Mouse (Mus musculus) heart, embryonic 14.5 days (tissue): ENCODE measurements around the gene Smim13. TPM values are rescaled to one million over a fixed set of nuclear protein-coding genes. Genes with fewer than 3 reads are reported as not detected.

Experiments used
- ATAC-seq: fragments of 200-750 bp; cut with Nextera tagmentation; 2 replicates; pipeline ENCODE4 v1.8.0; 2017; ENCODE audit warnings: low read depth, moderate TSS enrichment; ENCODE audit not compliant: insufficient number of reproducible peaks, insufficient read depth, low FRiP score
- H3K27ac ChIP-seq, 2 experiments: fragments of 200-500 bp in 1 of 2; fragments of 300-500 bp in 1 of 2; sonication (generic) in 1 of 2; replicated peaks in 1 of 2; 2 replicates each; pipeline ENCODE4 v1.5.1; 2012 to 2014; ENCODE audit warnings: low read depth in 2 of 2, low read length in 2 of 2, control low read depth in 1 of 2, mild to moderate bottlenecking in 1 of 2, mixed read lengths in 1 of 2; ENCODE audit not compliant: control insufficient read depth in 1 of 2, insufficient read depth in 1 of 2
- H3K27me3 ChIP-seq: fragments of 300-500 bp; sonication (generic); 2 replicates; pipeline ENCODE4 v1.6.1; 2014; ENCODE audit warnings: mild to moderate bottlenecking, low read length, control low read depth; ENCODE audit not compliant: control insufficient read depth, insufficient read depth
- H3K36me3 ChIP-seq: fragments of 300-500 bp; sonication (generic); 2 replicates; pipeline ENCODE4 v1.6.1; 2014; ENCODE audit warnings: mild to moderate bottlenecking, control low read depth, low read length, mixed read lengths; ENCODE audit not compliant: control insufficient read depth, insufficient read depth
- H3K4me1 ChIP-seq, 2 experiments: fragments of 200-500 bp in 1 of 2; fragments of 300-500 bp in 1 of 2; sonication (generic) in 1 of 2; 2 replicates each; pipeline ENCODE4 v1.6.1; 2012 to 2014; ENCODE audit warnings: low read length in 2 of 2, control low read depth in 1 of 2, mixed read lengths in 1 of 2; ENCODE audit not compliant: control insufficient read depth in 2 of 2, insufficient read depth in 2 of 2
- H3K4me2 ChIP-seq: fragments of 300-500 bp; sonication (generic); 2 replicates; pipeline ENCODE4 v1.6.1; 2014; ENCODE audit warnings: mild to moderate bottlenecking, low read length
- H3K4me3 ChIP-seq, 2 experiments: fragments of 200-500 bp in 1 of 2; fragments of 300-500 bp in 1 of 2; sonication (generic) in 1 of 2; 2 replicates each; pipeline ENCODE4 v1.5.1; 2012 to 2014; ENCODE audit warnings: low read length in 2 of 2, mild to moderate bottlenecking in 2 of 2, control low read depth in 1 of 2, low read depth in 1 of 2, moderate library complexity in 1 of 2; ENCODE audit not compliant: control insufficient read depth in 1 of 2, insufficient read depth in 1 of 2
- H3K9ac ChIP-seq: fragments of 300-500 bp; sonication (generic); 2 replicates; pipeline ENCODE4 v1.6.1; 2014; ENCODE audit warnings: mild to moderate bottlenecking, low read length
- H3K9me3 ChIP-seq: fragments of 300-500 bp; sonication (generic); 2 replicates; pipeline ENCODE4 v1.6.1; 2016; ENCODE audit warnings: low read length, control low read depth; ENCODE audit not compliant: control insufficient read depth
- WGBS: fragments of 180-500 bp; shearing (Covaris S2); extraction: QIAGEN DNeasy Blood & Tissue Kit; methylation state at CpG from one replicate; pipeline ENCODE4 v1.1.7; 2014; 5-methylcytosine and 5-hydroxymethylcytosine counted together
- polyA plus RNA-seq: library from polyadenylated mRNA; unstranded; fragments of >200 nt; fragmentation: Nextera tagmentation; extraction: Ambion mirVana; gene quantifications from 2 replicates; pipeline ENCODE4 v1.2.1, GENCODE M21; 2014

Smim13 gene
- polyA plus RNA-seq, 1 experiment from 2014 or later = 10.6 TPM

DNA sequence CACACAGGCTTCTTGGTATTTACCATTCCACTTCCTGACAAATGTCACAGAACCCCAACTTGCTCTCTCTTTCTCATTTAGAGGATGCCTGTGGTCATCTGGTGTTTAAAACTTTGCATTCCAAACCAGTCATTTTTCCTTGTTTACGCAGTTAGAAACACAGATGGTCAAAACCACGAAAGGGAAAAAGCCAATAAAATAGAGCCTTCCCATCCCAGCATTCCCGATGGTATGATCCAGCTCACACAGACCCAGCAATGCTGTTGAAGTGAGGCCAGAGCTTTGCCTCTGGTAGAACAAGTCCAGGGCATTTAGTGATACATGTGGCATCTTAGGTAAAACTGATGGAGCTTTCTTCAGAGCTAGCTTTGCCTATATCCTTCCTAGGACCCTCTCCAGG is 71.8 kb downstream of the Smim13 start:
- WGBS = 86% methylated on average over 3 of the region's 3 CpGs
- Histone ChIP-seq H3K4me1 (no peaks in the 10 kb centered on the region), H3K4me2 (no peak overlapping the region), H3K27me3 (no peaks in the 10 kb centered on the region), H3K36me3 (peaks cover 25% of the 10 kb centered on the region), H3K27ac (no peak overlapping the region), H3K4me3 (no peak overlapping the region), H3K9me3 (no peaks in the 10 kb centered on the region), H3K9ac (no peak overlapping the region)
- no peak for ATAC-seq

DNA sequence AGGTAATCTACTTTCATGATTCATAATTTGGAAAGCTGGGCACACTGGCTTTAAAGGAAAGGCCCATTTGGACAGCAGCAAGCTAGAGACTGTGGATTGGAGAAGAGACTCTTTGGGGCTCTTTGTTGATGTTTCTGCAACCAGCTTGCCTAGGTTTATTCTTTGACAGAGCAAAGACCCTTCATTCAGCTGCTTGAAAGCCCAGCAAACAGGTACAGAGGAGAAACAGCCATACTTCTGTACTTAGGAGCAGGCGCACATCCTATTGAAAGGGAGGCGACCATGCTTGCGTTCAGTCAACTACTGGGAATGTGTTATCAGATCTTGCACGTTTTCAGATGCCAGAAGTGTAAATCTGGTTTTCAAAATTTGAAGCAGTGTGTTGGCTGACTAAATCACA is 75.0 kb downstream of the Smim13 start:
- H3K27ac ChIP-seq = no peak overlapping the region
- no peaks in the 10 kb centered on the region for H3K27me3 ChIP-seq
- H3K4me3 ChIP-seq = no peak overlapping the region
- H3K36me3 ChIP-seq = peaks cover 4% of the 10 kb centered on the region
- peaks cover 2 to 4% of the 10 kb centered on the region in 2 experiments; a peak in 3 of 4 replicates for H3K4me1 ChIP-seq
- ATAC-seq = no peak
- no peak overlapping the region for H3K4me2 ChIP-seq
- H3K9me3 ChIP-seq = no peaks in the 10 kb centered on the region
- H3K9ac ChIP-seq = no peak overlapping the region
- WGBS = 75% methylated on average over 4 of the region's 4 CpGs

DNA sequence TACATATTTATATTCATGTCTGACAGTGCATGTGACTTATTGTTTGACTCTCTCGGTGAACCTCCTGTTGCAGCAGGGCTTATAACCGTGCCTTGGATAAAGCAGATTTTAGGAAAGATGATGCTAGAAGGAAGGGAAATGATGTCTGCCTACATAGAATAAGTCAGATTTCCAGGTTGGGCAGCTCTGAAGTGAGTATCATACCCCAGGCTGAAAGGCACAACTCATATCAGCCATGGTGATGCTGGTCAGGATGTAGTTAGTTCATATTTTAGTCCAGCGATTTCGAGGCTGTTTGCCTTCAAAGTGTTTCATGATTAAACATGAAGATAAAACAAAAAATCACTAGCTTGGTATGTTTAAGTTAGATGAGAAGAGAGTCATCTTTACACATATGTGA is 75.7 kb downstream of the Smim13 start:
- Histone ChIP-seq H3K4me1 (peaks cover 2 to 7% of the 10 kb centered on the region in 2 experiments; a peak in 3 of 4 replicates), H3K27ac (no peak overlapping the region), H3K4me2 (no peak overlapping the region), H3K36me3 (peaks cover 8% of the 10 kb centered on the region), H3K9ac (no peak overlapping the region), H3K27me3 (no peaks in the 10 kb centered on the region), H3K4me3 (no peak overlapping the region), H3K9me3 (no peaks in the 10 kb centered on the region)
- WGBS = 87% methylated on average over 4 of the region's 4 CpGs
- no peak for ATAC-seq

DNA sequence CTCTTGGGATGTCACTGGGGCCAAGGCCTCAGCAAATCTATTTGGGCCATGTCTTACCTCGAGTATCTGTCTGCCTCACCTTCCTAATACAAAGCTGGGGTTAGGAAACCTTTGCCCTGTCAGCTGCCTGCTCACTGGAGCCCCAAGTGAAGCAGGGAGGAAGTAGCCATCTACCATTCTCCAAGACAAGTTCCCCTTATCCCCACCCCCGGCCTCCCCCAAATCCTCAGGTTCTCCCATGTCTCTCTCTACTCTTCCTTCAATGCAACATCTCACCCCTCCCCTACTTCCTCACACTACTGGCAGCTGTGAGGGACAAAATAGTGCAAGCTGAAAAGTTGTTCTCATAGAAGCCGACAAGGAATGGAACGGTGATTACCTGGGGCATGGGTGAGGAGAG is 76.5 kb downstream of the Smim13 start:
- 80% methylated on average over 4 of the region's 4 CpGs for WGBS
- Histone ChIP-seq H3K4me3 (no peak overlapping the region), H3K27ac (no peak overlapping the region), H3K27me3 (no peaks in the 10 kb centered on the region), H3K4me2 (no peak overlapping the region), H3K9me3 (no peaks in the 10 kb centered on the region), H3K9ac (no peak overlapping the region), H3K36me3 (peaks cover 6% of the 10 kb centered on the region), H3K4me1 (peaks cover 9 to 11% of the 10 kb centered on the region in 2 experiments; a peak in 3 of 4 replicates)
- no peak for ATAC-seq

Other genes with a start within 250 kb of the Smim13 start
- 52.1 and 54.6 TPM in 2 replicates for gene Pak1ip1, start 248.8 kb upstream of the Smim13 start, polyA plus RNA-seq
- 245 and 252 TPM in 2 replicates for gene Tmem14c, start 233.6 kb upstream of the Smim13 start, polyA plus RNA-seq
- 0.04 and 0.15 TPM in 2 replicates for gene Mak, start 170.1 kb upstream of the Smim13 start, polyA plus RNA-seq
- gene Gcm2, start 138.8 kb upstream of the Smim13 start, polyA plus RNA-seq = not detected in 2 replicates
- gene Sycp2l, start 135.5 kb upstream of the Smim13 start, polyA plus RNA-seq = not detected in 2 replicates
- 0.44 and 0.92 TPM in 2 replicates for gene Elovl2, start 29.4 kb upstream of the Smim13 start, polyA plus RNA-seq
- not detected in 2 replicates for gene Gm17364, start 24.1 kb downstream of the Smim13 start, polyA plus RNA-seq
- 22.9 and 23.3 TPM in 2 replicates for gene Nedd9, start 237.5 kb downstream of the Smim13 start, polyA plus RNA-seq